In genomic region chr7:113251001-113251400, GRCm38 (mm10) we compare ENCODE assay signal across 7 mouse cellular contexts. TPM values are rescaled to one million over a fixed set of nuclear protein-coding genes. Genes with fewer than 3 reads are reported as not detected.
A peak's percentile ranks its signal among the peaks of the same experiment; 100 is the strongest.
DNase-seq lines count a peak whose midpoint lies in the region; ATAC-seq and TF ChIP-seq lines count a peak whose summit lies in the region.

No protein-coding gene starts in this region.

- H3K27me3 ChIP-seq in hindbrain, embryonic 15.5 days: no peaks in the 10 kb centered on the region

- no peak for TF ChIP-seq POLR2A in cortical plate, adult 2 months (IDR thresholded peaks at IDR 0.05; ENCODE audit: extremely low read depth, insufficient read depth, low read length)

- no peaks in the 10 kb centered on the region for H3K36me3 ChIP-seq in hindbrain, embryonic 15.5 days

- no peak for TF ChIP-seq CTCF in cortical plate, adult 2 months (IDR thresholded peaks at IDR 0.05; ENCODE audit: extremely low read depth, insufficient read depth, low read length)

- peak; percentile 30 for DNase-seq in right cerebral cortex, adult 18-20 months
- DNase-seq in right cerebral cortex, postnatal 14 days: no peak
- DNase-seq in lung, postnatal 36 days: peak; percentile 83
- DNase-seq in gastrocnemius, postnatal 25 days: no peak
- no peak for DNase-seq in c-Kit-positive CD71-positive TER-119-positive erythroid progenitor cells, embryonic 14.5 days (ENCODE audit: low spot score)

- H3K4me3 ChIP-seq in cortical plate, adult 2 months (ENCODE audit: insufficient read depth, low read length): no peak overlapping the region
- H3K4me3 ChIP-seq in hindbrain, embryonic 15.5 days: no peak overlapping the region

- H3K9ac ChIP-seq in hindbrain, embryonic 15.5 days: no peak overlapping the region

- H3K4me2 ChIP-seq in hindbrain, embryonic 15.5 days: no peak overlapping the region

- ATAC-seq in hindbrain, embryonic 15.5 days (ENCODE audit: low FRiP score, low read depth): peak; percentile 51; the same call in 1 of the 2 replicates

- peaks cover 43% of the 10 kb centered on the region for H3K4me1 ChIP-seq in cortical plate, adult 2 months (ENCODE audit: control insufficient read depth, insufficient read depth, low read length)
- peaks cover 51% of the 10 kb centered on the region for H3K4me1 ChIP-seq in hindbrain, embryonic 15.5 days (replicated peaks)

- H3K27ac ChIP-seq in cortical plate, adult 2 months (ENCODE audit: insufficient read depth, low read length): peak overlapping the region; percentile 88
- peak overlapping the region; percentile 78 for H3K27ac ChIP-seq in hindbrain, embryonic 15.5 days (replicated peaks)

- WGBS in hindbrain, embryonic 15.5 days: 37% methylated on average over 3 of the region's 3 CpGs

- no peaks in the 10 kb centered on the region for H3K9me3 ChIP-seq in hindbrain, embryonic 15.5 days

RNA-seq across cellular contexts. Expression of gene Arntl, which starts 43.7 kb away (rescaled TPM):
- polyA plus RNA-seq in cortical plate, adult 2 months (2012; rRNA removed): 30.4 and 34.6 TPM in 2 replicates
- polyA plus RNA-seq in hindbrain, embryonic 15.5 days (2015; fragmentation: Nextera tagmentation; extraction: Ambion mirVana): 17.3 and 21.2 TPM in 2 replicates
- 10 to 100 TPM in 1 of 2 experiments, 1 to 10 TPM in 1; 4.6 to 29.3 TPM for total RNA-seq in gastrocnemius, postnatal 25 days (2021)

Comparison
In these comparisons a context has a peak if more than half of its experiments do, and no peak if none do; other contexts are left out.
1. DNase-seq: peak in right cerebral cortex, adult 18-20 months (single experiment) and lung, postnatal 36 days (single experiment); none in right cerebral cortex, postnatal 14 days (single experiment), gastrocnemius, postnatal 25 days (single experiment) and c-Kit-positive CD71-positive TER-119-positive erythroid progenitor cells, embryonic 14.5 days (single experiment).